Mouse (Mus musculus) heart, postnatal 14 days (tissue): ENCODE data around the gene Wif1. TPM values are rescaled to one million over a fixed set of nuclear protein-coding genes. Genes with fewer than 3 reads are reported as not detected.

ENCODE experiments used
- total RNA-seq, 2 experiments: library from RNA; stranded (reverse); gene quantifications; 2 replicates each; pipeline ENCODE4 v1.2.3; 2021

Gene Wif1
- total RNA-seq, 2 experiments from 2014 or later: 1.9 to 2.1 TPM

Other genes starting within 250 kb of the Wif1 start
- gene Msrb3, start 134.9 kb upstream of the Wif1 start, total RNA-seq: 100 to 1,000 TPM; 104 TPM
- 10 to 100 TPM; 13.4 to 13.9 TPM for gene Lemd3, start 54.6 kb upstream of the Wif1 start, total RNA-seq